Mouse (Mus musculus): ENCODE results near the gene Osgepl1. TPM values are rescaled to one million over a fixed set of nuclear protein-coding genes. Genes with fewer than 3 reads are reported as not detected.
"Not testable (repeated sequence)": the region's sequence is repeated elsewhere in the genome, so short reads cannot be mapped to it uniquely, and the experiment has no call there.

Osgepl1 gene
- total RNA-seq (2021), result 10 to 100 TPM; 21.8 to 22.4 TPM
- long read RNA-seq, experiment 1, transcript Osgepl1-201 (8 exons, 1,868 nt), result major isoform, 21 of 42 reads
- long read RNA-seq, experiment 1, partial matches to known transcripts, result 2 of 42 reads
- long read RNA-seq, experiment 1, other reads (novel, unspliced or antisense), result 18 of 42 reads
- long read RNA-seq, experiment 2, full-length matches to known transcripts, result 22 of 48 reads
- long read RNA-seq, experiment 2, partial matches to known transcripts, result 4 of 48 reads
- long read RNA-seq, experiment 2, other reads (novel, unspliced or antisense), result 22 of 48 reads

GRCm38 (mm10) chr1:53312989-53313967 is at the start of gene Osgepl1:
TSS of gene Osgepl1 (plus strand) at chr1:53313624.
- DNase-seq, result peak; percentile 75

DNA sequence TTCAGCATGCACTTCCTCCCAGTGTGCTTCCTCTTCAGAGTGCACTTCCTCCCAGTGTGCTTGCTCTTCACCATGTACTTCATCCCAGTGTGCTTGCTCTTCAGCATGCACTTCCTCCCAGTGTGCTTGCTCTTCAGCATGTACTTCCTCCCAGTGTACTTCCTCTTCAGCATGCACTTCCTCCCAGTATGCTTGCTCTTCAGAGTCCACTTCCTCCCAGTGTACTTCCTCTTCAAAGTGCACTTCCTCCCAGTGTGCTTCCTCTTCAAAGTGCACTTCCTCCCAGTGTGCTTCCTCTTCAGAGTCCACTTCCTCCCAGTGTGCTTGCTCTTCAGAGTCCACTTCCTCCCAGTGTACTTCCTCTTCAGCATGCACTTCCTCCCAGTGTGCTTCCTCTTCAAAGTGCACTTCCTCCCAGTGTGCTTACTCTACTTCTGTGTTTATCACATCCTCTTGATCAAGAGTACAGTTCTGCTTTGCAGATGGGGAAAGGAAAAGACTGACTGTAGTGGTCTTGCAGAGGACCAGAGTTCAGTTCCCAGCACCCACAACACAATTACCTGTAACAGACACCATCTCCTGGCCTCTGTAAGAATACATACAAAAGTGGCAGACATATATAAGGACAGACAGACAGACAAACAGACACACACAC is 48.3 kb upstream of the Osgepl1 start:
- DNase-seq, result not testable (repeated sequence)

DNA sequence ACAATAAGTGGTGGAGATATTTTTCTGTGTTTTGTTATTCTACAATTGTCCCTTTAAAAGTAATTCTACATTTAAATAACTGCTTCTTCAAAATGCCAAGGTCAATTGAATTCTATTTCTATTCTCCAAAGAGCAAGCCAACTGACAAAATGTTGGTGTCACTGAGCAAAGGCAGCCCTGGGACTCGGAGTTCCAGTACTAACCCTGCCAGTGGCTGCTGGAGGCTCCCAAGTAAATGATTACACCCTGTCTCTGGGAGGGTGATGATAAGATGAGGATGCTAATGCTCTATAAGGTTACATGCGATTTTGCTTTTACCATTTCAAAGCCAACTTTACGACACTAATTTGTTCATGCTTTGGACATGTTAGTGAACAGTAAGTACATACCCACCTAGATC is 43.5 kb upstream of the Osgepl1 start:
- no peak for DNase-seq

GRCm38 (mm10) chr1:53272646-53273045 is 40.8 kb upstream of the Osgepl1 start:
- no peak for DNase-seq

DNA sequence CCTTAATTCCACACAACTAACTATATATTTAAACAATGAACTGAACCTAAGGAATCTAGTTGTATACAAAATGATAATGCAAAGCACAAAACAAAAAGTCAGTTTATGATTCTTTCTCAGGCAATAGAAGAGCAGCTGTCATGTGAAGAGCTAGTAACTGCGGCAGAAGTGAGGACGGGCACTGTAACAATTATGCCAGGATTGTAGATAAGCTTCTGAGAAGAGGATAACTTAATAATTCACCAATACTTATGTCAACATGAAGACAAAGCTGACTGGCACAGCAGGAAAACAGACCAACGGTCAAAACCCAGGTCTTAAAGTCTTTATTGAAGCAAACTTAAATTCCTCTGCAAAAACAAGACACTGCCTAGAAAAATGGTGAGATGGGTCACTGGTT is 22.2 kb upstream of the Osgepl1 start:
- no peak for DNase-seq

DNA sequence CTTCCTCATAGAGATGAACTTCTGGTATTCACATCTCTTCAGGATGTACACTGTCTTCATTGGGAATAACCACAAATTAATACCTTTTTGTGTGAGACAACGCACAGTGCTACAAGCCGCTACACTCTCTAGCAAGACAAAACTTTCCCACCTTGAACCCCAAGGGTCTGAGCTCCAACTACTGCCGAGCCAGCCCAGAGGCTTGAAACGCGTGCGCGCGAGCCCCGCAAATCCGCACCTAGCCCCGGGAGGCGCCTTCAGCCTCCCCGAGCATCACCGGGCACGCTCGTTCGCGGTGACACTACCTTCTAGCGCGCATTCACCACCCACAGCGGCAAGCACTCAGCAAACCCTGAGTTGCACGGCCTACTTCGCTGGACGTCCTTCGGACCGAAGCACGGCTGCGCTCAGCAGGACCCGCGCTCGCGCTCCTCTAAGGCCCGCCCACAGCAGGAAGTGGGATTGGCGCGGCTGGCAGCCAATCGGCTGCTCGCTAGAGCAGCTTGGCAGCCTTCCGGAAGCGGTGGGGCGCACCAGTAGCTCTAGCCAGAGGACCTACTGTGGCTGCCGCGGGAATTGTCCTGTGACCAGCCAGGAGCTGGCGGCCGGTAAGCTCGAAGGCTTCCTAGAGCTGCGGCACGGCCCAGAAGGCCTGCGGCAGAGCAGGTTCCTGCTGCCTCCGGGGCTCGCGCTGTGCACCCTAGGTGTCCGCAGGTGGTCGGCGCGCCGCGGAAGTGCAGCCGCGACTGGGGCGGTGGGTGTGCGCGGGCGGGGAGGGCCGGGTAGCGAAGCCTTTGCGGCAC is 16.6 kb upstream of the Osgepl1 start, which contains the start of the genes Pms1, Ormdl1 and Gm28778:
Pms1 (minus strand) TSS at position 438 of the 803 bp plus-strand sequence.
Ormdl1 (plus strand) TSS at position 515 of the 803 bp plus-strand sequence.
Gm28778 (plus strand) TSS at position 531 of the 803 bp plus-strand sequence.
- DNase-seq, result peak; percentile 94

DNA sequence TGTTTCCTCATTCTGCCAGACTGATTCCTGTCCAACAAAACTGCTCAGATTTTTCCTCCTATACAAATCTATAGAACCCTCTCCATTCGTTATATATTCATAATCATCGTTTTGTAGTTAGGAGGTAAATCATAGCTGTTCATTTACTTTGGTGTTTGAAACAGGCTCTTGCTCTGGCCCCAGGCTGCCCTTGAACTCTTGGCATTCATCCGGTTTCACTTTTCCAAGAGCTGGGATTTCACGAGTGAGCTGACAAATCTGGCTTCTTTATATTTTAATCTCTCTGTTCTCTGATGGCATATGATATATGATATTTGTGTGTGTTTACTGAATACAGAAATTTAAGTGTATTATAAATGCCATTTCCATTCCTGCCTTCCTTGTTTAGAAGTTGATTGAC is 12.9 kb upstream of the Osgepl1 start:
- no peak for DNase-seq

DNA sequence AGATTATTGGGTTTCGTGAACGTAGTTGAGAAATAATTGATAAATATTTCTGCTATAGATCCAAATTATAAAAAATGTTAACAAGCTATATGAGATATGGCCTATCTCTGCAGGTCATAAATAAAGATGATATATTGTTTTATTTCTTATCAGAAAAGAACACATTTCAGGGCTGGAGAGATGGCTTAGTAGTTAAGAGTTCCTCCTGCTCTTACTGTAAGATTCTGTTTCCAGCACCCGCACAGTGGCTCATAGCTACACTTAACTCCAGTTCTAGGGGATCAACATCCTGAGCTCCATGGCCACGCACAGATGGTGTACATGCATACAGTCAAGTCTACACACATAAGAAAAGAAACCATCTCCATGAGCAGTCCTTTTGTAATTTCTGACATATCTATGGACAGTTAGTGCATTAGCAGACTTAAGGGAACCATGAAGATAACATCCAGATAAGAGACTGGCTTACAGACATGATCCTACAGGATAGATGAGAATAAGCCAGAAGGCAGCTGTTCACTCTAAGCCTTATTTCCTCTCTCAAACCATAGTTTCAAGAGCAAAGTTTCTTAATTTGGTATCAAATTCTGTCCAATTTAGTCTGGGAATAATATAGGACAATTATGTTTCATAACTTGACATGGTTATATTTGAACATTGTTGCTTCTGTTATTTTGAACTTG is 8.4 kb downstream of the Osgepl1 start:
- no peak for DNase-seq

DNA sequence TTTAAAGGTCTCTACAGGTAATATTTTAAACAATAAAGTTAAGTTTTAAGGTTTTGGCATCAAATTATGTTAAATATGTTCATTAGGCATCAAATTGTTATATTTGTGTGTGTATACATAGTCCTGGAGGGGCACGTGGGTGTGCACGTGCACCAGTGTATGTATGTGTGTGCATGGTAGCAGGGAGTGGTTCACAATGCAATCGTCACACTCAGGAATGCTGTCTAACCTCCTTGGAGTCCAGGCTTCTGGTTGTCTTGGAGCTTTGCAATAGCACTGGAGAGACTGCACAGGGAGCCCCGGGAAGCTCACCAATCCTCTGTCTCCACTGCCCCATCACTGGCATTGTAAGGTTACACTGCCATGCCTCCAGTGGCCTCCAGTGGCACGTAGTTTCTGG is 9.8 kb downstream of the Osgepl1 start:
- DNase-seq, result no peak

- DNase-seq, result no peak
Measured at GRCm38 (mm10) chr1:53324277-53324676, 10.9 kb downstream of the Osgepl1 start.

DNA sequence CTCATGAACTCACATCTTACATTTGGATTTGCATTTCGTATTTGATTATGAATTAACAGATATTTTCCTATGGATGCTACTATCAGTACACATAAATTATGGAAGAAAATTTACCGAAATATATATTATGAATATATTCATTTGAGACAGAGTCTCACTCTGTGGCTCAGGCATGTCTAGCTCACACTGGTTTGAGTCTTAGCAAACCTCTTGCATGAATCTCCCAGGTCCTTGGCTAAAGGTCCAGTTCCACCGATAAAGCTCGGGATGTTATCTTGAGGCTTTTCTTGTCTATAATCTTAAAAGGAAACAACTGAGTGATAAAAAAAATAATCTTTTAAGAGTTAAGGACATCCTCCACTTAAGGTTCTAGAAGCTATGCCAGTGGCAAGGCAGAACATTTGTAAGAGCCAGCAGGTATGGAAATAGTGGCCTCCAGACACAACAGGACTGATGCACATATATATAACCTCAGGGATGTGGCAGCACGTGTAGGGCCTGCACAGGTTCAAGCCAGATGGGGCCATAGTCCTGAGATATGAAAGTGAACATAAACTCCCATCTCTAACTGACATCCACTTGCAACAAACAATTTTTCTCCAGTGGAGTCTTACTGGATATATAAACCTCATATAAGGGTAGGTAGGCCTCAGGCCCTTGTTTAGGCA is 11.5 kb downstream of the Osgepl1 start:
- DNase-seq, result no peak

DNA sequence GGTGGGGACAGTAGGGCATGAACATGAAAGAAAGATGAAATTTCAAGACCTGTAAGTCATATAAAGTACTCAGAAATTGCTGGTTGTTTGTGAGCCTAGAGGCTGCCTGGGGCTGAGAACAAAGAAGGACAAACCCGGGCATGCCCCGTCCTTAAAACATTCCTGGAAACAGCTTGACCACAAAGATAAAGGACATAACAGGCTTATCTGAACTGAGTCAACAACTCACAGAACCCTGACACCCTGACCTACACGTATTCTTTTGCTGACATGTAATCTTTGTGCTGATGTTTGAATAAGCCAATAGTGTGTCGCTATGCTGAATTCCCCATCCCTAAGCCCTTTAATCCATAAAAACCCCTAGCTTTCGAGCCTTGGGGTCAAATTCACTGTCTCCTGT is 20.1 kb downstream of the Osgepl1 start:
- not testable (repeated sequence) for DNase-seq

- DNase-seq, result no peak
Measured at GRCm38 (mm10) chr1:53335465-53335864, 22.0 kb downstream of the Osgepl1 start.

DNA sequence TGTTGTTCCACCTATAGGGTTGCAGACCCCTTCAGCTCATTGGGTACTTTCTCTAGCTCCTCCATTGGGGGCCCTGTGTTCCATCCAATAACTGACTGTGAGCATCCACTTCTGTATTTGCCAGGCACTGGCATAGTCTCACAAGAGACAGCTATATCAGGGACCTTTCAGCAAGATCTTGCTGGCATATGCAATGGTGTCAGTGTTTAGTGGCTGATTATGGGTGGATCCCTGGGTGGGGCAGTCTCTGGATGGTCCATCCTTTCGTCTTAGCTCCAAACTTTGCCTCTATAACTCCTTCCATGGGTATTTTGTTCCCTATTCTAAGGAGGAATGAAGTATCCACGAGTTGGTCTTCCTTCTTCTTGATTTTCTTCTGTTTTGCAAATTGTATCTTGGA is 24.0 kb downstream of the Osgepl1 start:
- DNase-seq, result not testable (repeated sequence)

DNA sequence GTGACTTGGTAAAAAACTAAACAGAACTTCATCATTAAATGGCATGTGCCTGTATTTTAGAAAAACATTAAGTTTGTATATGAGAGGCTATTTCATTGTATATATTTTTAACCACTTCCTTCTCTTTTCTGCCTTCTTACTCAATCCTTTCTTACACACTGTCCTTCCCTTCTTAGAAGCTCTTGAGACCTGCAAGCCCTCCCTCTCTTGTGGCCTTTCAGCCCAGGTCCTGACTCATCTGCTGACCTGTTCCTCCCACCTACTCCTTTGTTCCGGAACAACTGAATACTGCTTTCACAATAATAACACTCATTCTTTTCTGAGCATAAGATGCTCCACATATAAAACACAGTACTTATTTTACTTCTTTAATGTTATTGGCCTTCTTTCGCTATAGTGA is 27.6 kb downstream of the Osgepl1 start:
- no peak for DNase-seq

DNA sequence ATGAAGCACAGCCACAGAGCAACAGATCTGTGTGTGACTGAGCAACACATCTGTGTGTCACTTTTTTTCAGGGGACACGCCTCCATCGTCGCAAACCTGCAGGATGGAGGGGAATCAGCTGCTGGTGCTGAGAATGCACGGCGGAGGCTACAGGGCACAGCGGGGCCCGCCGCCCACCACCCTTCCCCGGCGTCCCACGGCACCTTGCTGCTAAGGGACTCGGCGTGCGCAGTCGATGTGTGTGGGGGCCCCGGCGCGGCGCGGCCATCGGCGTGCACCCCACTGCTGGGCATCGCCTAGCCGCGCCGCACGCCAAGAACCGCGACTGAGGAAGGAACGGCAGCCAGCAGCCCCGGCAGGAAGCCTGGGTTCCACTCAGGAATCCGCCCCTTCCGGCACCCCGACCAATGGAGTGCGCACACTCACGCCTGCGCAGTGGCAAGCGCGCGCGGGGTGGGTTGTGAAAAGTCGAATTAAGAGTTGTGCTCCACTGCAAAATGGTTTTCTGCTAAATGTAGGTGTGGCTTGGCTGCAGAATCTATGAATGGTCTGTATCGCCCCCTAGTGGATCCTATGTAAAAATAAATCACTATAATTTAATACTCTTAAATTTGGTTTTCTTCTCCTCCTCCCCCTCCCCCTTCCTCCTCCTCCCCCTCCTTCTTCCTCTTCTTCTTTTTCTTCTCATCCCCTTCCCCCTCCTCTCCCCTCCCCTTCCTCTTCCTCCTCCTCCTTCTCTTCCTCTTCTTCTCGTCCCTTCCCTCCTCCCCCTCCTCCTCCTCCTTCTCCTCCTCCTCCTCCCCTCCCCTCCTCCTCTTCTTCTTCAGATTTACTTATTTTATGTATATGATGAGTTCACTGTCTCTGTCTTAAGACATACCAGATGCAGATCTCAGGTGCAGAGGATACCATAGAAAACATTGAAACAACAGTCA is 39.2 kb downstream of the Osgepl1 start, which contains the start of the genes Asdurf, Gm28551 and Asnsd1:
Asdurf (minus strand) TSS at position 293 of the 935 bp plus-strand sequence.
Gm28551 (minus strand) TSS at position 341 of the 935 bp plus-strand sequence.
Asnsd1 (minus strand) TSS at position 426 of the 935 bp plus-strand sequence.
- DNase-seq, result peak; percentile 97

DNA sequence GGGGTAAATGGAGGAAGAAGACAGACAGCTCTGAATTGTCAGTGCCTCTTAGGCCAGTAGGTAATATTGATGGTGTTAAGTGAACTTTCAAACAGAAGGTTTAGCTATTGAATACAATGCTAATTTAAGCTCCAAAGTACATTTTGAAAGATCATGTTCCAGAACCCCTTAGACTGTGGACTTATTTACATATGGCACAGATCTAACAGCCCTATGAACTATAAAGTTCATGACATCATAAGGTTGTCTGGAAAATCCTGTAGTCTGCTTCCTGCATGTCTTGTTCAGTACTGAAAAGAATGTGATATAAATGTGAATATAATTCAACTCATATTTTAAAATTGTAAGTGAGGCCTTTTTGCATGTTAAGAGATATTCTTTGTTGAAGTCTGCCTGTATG is 45.6 kb downstream of the Osgepl1 start:
- DNase-seq, result no peak
